Mouse (Mus musculus): ENCODE results near the gene Mapk8ip2. TPM values are rescaled to one million over a fixed set of nuclear protein-coding genes. Genes with fewer than 3 reads are reported as not detected.
"Not testable (repeated sequence)": the region's sequence is repeated elsewhere in the genome, so short reads cannot be mapped to it uniquely, and the experiment has no call there.

Mapk8ip2 gene
- polyA plus RNA-seq, 1 experiment from 2014 or later, result 75.9 TPM

DNA sequence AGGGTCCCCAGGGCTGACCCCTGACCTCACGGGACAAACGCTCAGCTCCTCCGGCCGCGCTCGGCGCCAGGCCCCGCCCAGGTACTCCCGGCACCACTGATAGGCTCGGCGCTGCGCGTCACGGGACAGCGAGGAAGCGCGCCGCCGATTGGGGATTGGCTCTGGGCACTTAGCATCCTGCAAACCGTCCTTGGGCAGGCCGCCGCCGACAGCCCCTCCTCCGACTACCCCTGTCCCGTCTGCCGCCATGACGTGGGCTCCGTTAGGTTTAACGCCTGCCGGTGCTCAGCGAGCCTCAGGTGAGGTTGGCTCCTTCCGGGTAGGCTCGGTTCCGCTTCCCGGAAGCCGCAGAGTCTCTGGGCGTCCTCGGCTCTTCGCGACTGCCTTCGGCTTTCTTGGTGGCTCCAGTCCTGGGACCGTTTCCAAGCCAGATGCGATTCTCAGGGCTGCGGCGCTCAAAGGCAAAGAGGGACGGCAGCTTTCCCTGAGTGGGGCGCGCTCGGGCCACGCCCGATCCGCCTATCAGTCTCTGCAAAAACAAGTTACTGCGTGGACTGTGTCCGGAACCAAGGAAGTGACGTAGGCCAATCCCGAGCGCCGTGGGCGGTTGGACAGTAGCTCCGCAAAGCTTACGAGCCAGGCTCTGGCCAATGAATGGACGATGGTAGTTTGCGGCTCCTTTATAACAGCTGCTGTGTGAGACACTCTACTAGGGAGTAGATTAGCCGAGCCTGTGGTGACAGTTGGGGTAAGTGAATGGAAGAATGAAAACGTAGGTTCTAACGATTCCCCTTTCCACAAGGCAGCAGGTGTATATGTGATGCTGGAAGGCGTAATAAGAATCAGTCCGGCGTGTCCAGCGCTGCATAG is 24.1 kb upstream of the Mapk8ip2 start, which contains the start of the genes C730034F03Rik, Gm44502 and Chkb:
TSS of gene C730034F03Rik (plus strand) at position 238 of the 870 bp plus-strand sequence.
TSS of gene Gm44502 (minus strand) at position 345 of the 870 bp plus-strand sequence.
TSS of gene Chkb (minus strand) at position 557 of the 870 bp plus-strand sequence.
- H3K4me1 ChIP-seq (replicated peaks), result peaks cover 25% of the 10 kb centered on the region
- H3K27ac ChIP-seq, result peak within 1 kb of the TSS; percentile 93
- peak within 1 kb of the TSS; percentile 93 for H3K4me2 ChIP-seq (replicated peaks)
- no peaks in the 10 kb centered on the region for H3K9me3 ChIP-seq
- peak within 1 kb of the TSS; percentile 60 for H3K4me3 ChIP-seq (replicated peaks)
- no peaks in the 10 kb centered on the region for H3K27me3 ChIP-seq
- WGBS, result under 1% methylated on average over 69 of the region's 70 CpGs
- peaks cover 28% of the 10 kb centered on the region for H3K36me3 ChIP-seq
- peak within 1 kb of the TSS; percentile 84 for H3K9ac ChIP-seq (replicated peaks)
- ATAC-seq, result peak; percentile 95

- H3K4me1 ChIP-seq (replicated peaks), result peaks cover 25% of the 10 kb centered on the region
Measured at GRCm38 (mm10) chr15:89430341-89430740, 23.4 kb upstream of the Mapk8ip2 start.

DNA sequence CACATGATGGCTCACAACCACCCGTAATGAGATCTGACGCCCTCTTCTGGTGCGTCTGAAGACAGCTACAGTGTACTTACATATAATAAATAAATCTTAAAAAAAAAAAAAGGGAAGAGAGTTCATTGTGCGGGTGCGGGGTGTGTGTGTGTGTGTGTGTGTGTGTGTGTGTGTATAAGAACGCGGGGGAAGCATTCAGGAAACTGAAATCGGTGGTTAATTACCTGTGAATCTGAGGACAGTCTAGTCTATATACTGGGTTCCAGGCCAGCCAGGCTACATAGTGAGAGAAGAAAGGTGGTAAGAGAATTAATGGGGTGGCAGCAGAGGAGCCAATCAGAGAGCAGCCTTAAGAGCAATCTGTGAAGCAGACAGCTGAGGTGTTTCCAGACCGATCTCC is 22.9 kb upstream of the Mapk8ip2 start:
- not testable (repeated sequence) for ATAC-seq; H3K27me3 ChIP-seq; H3K9ac ChIP-seq (replicated peaks); H3K27ac ChIP-seq; H3K4me3 ChIP-seq (replicated peaks); H3K9me3 ChIP-seq
- WGBS, result 82% methylated on average over 8 of the region's 9 CpGs
- Histone ChIP-seq H3K4me2 (replicated peaks) (peak overlapping the region; percentile 93), H3K4me1 (replicated peaks) (peaks cover 25% of the 10 kb centered on the region), H3K36me3 (peaks cover 24% of the 10 kb centered on the region)

More at GRCm38 (mm10) chr15:89430341-89430740, 23.4 kb upstream of the Mapk8ip2 start:
- peak overlapping the region; percentile 84 for H3K9ac ChIP-seq (replicated peaks)
- H3K4me2 ChIP-seq (replicated peaks), result peak overlapping the region; percentile 93
- no peak for ATAC-seq
- H3K4me3 ChIP-seq (replicated peaks), result peak overlapping the region; percentile 60
- H3K9me3 ChIP-seq, result no peaks in the 10 kb centered on the region
- 48% methylated on average over 6 of the region's 6 CpGs for WGBS
- H3K27me3 ChIP-seq, result no peaks in the 10 kb centered on the region
- peak overlapping the region; percentile 93 for H3K27ac ChIP-seq
- peaks cover 28% of the 10 kb centered on the region for H3K36me3 ChIP-seq

DNA sequence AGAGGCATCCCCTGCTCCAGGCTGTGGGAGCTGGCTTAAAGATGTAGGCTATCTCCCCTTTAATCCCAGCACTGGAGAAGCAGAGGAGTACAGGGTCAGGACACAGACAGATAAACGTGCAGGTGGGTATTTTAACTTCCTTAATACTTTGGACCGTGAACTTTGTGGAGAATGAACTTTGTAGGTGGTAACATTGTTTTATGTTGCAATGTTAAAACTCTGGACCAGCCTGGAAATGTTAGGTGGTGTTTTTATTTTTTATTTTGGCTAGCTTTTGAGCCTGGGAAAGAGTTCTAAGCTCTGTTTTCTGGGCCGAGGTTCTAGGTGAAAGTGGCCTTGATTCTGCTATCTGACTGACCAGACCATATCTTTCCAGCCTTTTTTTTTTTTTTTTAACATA is 22.4 kb upstream of the Mapk8ip2 start:
- WGBS, result 88% methylated on average over 3 of the region's 3 CpGs
- H3K9me3 ChIP-seq, result no peaks in the 10 kb centered on the region
- no peak overlapping the region for H3K4me3 ChIP-seq (replicated peaks)
- H3K9ac ChIP-seq (replicated peaks), result no peak overlapping the region
- H3K4me2 ChIP-seq (replicated peaks), result no peak overlapping the region
- ATAC-seq, result no peak
- H3K4me1 ChIP-seq (replicated peaks), result peaks cover 25% of the 10 kb centered on the region
- no peak overlapping the region for H3K27ac ChIP-seq
- H3K36me3 ChIP-seq, result peaks cover 19% of the 10 kb centered on the region
- no peaks in the 10 kb centered on the region for H3K27me3 ChIP-seq

- Histone ChIP-seq H3K9ac (replicated peaks) (no peak overlapping the region), H3K4me3 (replicated peaks) (no peak overlapping the region), H3K36me3 (peaks cover 14% of the 10 kb centered on the region), H3K4me1 (replicated peaks) (peaks cover 25% of the 10 kb centered on the region), H3K27ac (no peak overlapping the region), H3K9me3 (no peaks in the 10 kb centered on the region), H3K4me2 (replicated peaks) (no peak overlapping the region), H3K27me3 (no peaks in the 10 kb centered on the region)
- ATAC-seq, result no peak
- WGBS, result 91% methylated on average over 6 of the region's 6 CpGs
Measured at GRCm38 (mm10) chr15:89431806-89432205, 21.9 kb upstream of the Mapk8ip2 start.

DNA sequence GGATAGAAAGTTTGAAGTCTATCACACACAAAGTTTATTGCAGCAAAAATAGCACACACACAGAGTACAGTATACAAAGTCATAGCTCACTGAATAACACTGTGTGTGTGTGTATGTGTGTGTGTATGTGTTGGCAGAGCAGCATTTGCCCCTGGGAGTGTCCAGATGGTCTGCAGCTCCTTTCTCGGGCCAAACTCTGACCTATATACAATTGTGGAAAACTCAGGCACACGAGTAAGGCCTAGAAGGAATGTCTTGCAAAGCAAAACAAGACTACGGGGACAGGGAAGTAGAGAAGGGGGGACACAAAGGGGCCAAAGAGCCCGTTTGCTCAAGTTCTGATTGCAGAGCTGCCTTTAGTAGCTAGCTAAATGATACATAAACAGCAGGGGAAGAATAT is 20.8 kb upstream of the Mapk8ip2 start:
- no peak for ATAC-seq
- no peaks in the 10 kb centered on the region for H3K27me3 ChIP-seq
- peaks cover 2% of the 10 kb centered on the region; the same call in 1 of the 2 replicates for H3K36me3 ChIP-seq
- no peak overlapping the region for H3K27ac ChIP-seq
- 79% methylated on average over 4 of the region's 4 CpGs for WGBS
- H3K9ac ChIP-seq (replicated peaks), result 0 out of 2 replicates have a peak overlapping the region, but pooled peaks have one; percentile 23
- peaks cover 22% of the 10 kb centered on the region for H3K4me1 ChIP-seq (replicated peaks)
- no peak overlapping the region for H3K4me3 ChIP-seq (replicated peaks)
- no peaks in the 10 kb centered on the region for H3K9me3 ChIP-seq
- no peak overlapping the region for H3K4me2 ChIP-seq (replicated peaks)

- Histone ChIP-seq H3K4me1 (replicated peaks) (peaks cover 11% of the 10 kb centered on the region), H3K27ac (no peak overlapping the region), H3K9me3 (no peaks in the 10 kb centered on the region), H3K9ac (replicated peaks) (no peak overlapping the region), H3K27me3 (no peaks in the 10 kb centered on the region), H3K4me2 (replicated peaks) (no peak overlapping the region), H3K36me3 (no peaks in the 10 kb centered on the region), H3K4me3 (replicated peaks) (no peak overlapping the region)
- WGBS, result 79% methylated on average over 3 of the region's 3 CpGs
- ATAC-seq, result no peak
Measured at GRCm38 (mm10) chr15:89434136-89434535, 19.6 kb upstream of the Mapk8ip2 start.

- Histone ChIP-seq H3K4me1 (replicated peaks) (peaks cover 3% of the 10 kb centered on the region; the same call in 1 of the 2 replicates), H3K9me3 (no peaks in the 10 kb centered on the region), H3K4me2 (replicated peaks) (no peak overlapping the region), H3K27me3 (no peaks in the 10 kb centered on the region), H3K27ac (no peak overlapping the region), H3K9ac (replicated peaks) (no peak overlapping the region), H3K4me3 (replicated peaks) (no peak overlapping the region), H3K36me3 (no peaks in the 10 kb centered on the region)
- ATAC-seq, result no peak
- WGBS, result 84% methylated on average over 5 of the region's 5 CpGs
Measured at GRCm38 (mm10) chr15:89435878-89436277, 17.8 kb upstream of the Mapk8ip2 start.

DNA sequence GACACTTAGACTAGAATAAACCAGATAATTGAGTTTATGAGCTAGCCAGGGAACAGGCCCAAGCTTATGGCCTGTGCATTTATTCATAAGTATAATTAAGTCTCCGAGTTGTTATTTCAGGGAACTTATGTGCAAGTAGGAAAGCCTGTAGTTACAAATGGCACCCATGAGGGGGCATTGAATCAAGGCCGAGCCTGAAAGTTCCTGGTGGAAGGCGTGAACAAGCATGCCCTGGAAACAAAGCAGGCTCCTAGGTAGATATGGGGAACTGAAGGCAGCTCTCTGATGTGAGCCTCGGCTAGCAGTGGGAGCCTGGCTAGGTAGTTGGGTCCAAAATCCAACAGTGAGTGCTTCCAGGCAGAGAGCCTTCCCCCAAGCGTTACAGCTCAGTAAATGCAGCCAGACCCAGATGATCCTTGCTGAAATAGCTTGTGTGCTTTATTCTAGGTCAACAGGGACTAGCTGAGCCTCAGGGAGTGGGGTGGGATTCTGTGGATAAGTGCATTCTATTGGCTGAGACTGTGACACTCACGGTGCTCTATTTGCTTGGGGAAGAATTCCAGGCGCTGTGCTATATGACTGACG is 11.1 kb upstream of the Mapk8ip2 start:
- H3K27me3 ChIP-seq, result no peaks in the 10 kb centered on the region
- no peaks in the 10 kb centered on the region for H3K36me3 ChIP-seq
- H3K27ac ChIP-seq, result no peak overlapping the region
- H3K9ac ChIP-seq (replicated peaks), result no peak overlapping the region
- WGBS, result 43% methylated on average over 8 of the region's 8 CpGs
- no peak overlapping the region for H3K4me3 ChIP-seq (replicated peaks)
- H3K9me3 ChIP-seq, result no peaks in the 10 kb centered on the region
- no peak overlapping the region for H3K4me2 ChIP-seq (replicated peaks)
- H3K4me1 ChIP-seq (replicated peaks), result no peaks in the 10 kb centered on the region
- no peak for ATAC-seq

- H3K27ac ChIP-seq, result peak overlapping the region; percentile 87
Measured at GRCm38 (mm10) chr15:89452906-89453864, 528 bp upstream of the Mapk8ip2 start.

DNA sequence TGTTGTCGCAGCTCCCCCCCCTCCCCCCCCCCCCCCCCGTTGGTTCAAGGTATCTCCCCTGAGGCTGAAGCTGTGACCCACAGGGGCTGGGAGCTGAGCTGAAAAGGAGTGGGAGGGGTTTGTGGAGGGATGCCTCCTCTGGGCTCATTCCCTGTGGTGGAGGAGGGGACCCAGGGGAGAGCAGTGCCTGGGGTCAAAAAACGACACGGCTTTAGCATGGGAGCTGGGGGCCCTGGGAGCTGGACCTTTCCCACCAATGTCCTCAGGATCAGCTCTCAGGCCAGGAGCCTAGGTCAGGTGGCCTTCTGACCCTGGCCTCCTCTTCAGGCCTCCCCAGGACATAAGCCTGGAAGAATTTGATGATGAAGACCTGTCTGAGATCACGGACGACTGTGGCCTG is 1.1 kb downstream of the Mapk8ip2 start:
- no peaks in the 10 kb centered on the region for H3K9me3 ChIP-seq
- H3K36me3 ChIP-seq, result peaks cover 39% of the 10 kb centered on the region
- ATAC-seq, result 0 out of 2 replicates have a peak, but pooled peaks have one; percentile 18
- peak overlapping the region; percentile 77 for H3K4me2 ChIP-seq (replicated peaks)
- H3K9ac ChIP-seq (replicated peaks), result peak overlapping the region; percentile 90
- WGBS, result 12% methylated on average over 4 of the region's 6 CpGs
- H3K4me1 ChIP-seq (replicated peaks), result peaks cover 33% of the 10 kb centered on the region
- H3K27me3 ChIP-seq, result peaks cover 10% of the 10 kb centered on the region; the same call in 1 of the 2 replicates
- peak overlapping the region; percentile 87 for H3K27ac ChIP-seq
- peak overlapping the region; percentile 79 for H3K4me3 ChIP-seq (replicated peaks)

More at GRCm38 (mm10) chr15:89452906-89453864, 528 bp upstream of the Mapk8ip2 start:
- H3K27me3 ChIP-seq, result peaks cover 10% of the 10 kb centered on the region; the same call in 1 of the 2 replicates
- peaks cover 23% of the 10 kb centered on the region for H3K36me3 ChIP-seq
- peak overlapping the region; percentile 77 for H3K4me2 ChIP-seq (replicated peaks)
- peak; percentile 86 for ATAC-seq
- H3K4me1 ChIP-seq (replicated peaks), result peaks cover 30% of the 10 kb centered on the region
- no peaks in the 10 kb centered on the region for H3K9me3 ChIP-seq
- peak overlapping the region; percentile 79 for H3K4me3 ChIP-seq (replicated peaks)
- H3K9ac ChIP-seq (replicated peaks), result peak overlapping the region; percentile 90
- 4% methylated on average over 24 of the region's 24 CpGs for WGBS
